Mouse (Mus musculus) gastrocnemius, adult 2 months (tissue): ENCODE results near the gene AI464131. TPM values are rescaled to one million over a fixed set of nuclear protein-coding genes. Genes with fewer than 3 reads are reported as not detected.
"Not testable (repeated sequence)": the region's sequence is repeated elsewhere in the genome, so short reads cannot be mapped to it uniquely, and the experiment has no call there.

Source experiments
- DNase-seq: peaks from one replicate; pipeline ENCODE4 v3.0.0; 2022
- H3K27ac ChIP-seq: fragments of 200-600 bp; 2 replicates; pipeline ENCODE4 v1.8.1; 2022; ENCODE audit warnings: mild to moderate bottlenecking
- H3K4me3 ChIP-seq: fragments of 200-600 bp; 2 replicates; pipeline ENCODE4 v1.8.1; 2022; ENCODE audit warnings: mild to moderate bottlenecking, moderate library complexity
- CTCF ChIP-seq: fragments of 200-600 bp; IDR thresholded peaks from 2 replicates; pipeline ENCODE4 v1.8.1; 2022; ENCODE audit warnings: antibody characterized with exemption, mild to moderate bottlenecking, moderate library complexity
- intact Hi-C: fragments of 180-260 bp; cut with DNase I; formaldehyde crosslinking; loops from one replicate; pipeline ENCODE4 v1.15.1; 2025
- total RNA-seq, 2 experiments: library from RNA; stranded (reverse); gene quantifications; 2 replicates each; pipeline ENCODE4 v1.2.3; 2021

AI464131 gene
- total RNA-seq, 2 experiments from 2014 or later, result 75.0 to 87.5 TPM

- H3K27ac ChIP-seq, result peak within 1 kb of the TSS; percentile 88
- H3K4me3 ChIP-seq, result peak within 1 kb of the TSS; percentile 78
- peak; percentile 99 for DNase-seq
- intact Hi-C loops, result loop anchor here (5.0 kb wide), 2 partner anchors 148 to 188 kb away; no protein-coding TSS in a partner anchor
- no peak for TF ChIP-seq CTCF
These were observed 38.3 kb downstream of the AI464131 start, which contains the start of the genes Kif24 and Nudt2 for GRCm38 (mm10) chr4:41464345-41465286. Kif24 (minus strand) TSS chr4:41464887. Nudt2 (plus strand) TSS chr4:41465151.

- H3K27ac ChIP-seq, intact Hi-C loops: not testable (repeated sequence)
These were observed 39.7 kb downstream of the AI464131 start for GRCm38 (mm10) chr4:41463051-41463738.

GRCm38 (mm10) chr4:41460690-41461089 is 42.2 kb downstream of the AI464131 start:
- intact Hi-C loops, result no loop called here
- TF ChIP-seq CTCF, result no peak
- no peak overlapping the region for H3K4me3 ChIP-seq

More at GRCm38 (mm10) chr4:41463051-41463738, 39.7 kb downstream of the AI464131 start:
- DNase-seq, H3K4me3 ChIP-seq: not testable (repeated sequence)

GRCm38 (mm10) chr4:41447595-41447994 is 55.3 kb downstream of the AI464131 start:
- DNase-seq, result no peak
- no peak overlapping the region for H3K27ac ChIP-seq
- no peak for TF ChIP-seq CTCF
- intact Hi-C loops, result no loop called here
- no peak overlapping the region for H3K4me3 ChIP-seq

More at GRCm38 (mm10) chr4:41460690-41461089, 42.2 kb downstream of the AI464131 start:
- no peak overlapping the region for H3K27ac ChIP-seq
- no peak for DNase-seq

Other genes starting within 250 kb of the AI464131 start
- gene Ubap2, start 227.9 kb downstream of the AI464131 start, total RNA-seq, result 10 to 100 TPM; 96.3 to 96.7 TPM
- 10 to 100 TPM; 27.3 to 28.9 TPM for gene Dcaf12, start 188.2 kb downstream of the AI464131 start, total RNA-seq
- 10 to 100 TPM; 35.7 to 39.2 TPM for gene Ubap1, start 154.1 kb downstream of the AI464131 start, total RNA-seq
- gene Kif24, start 38.2 kb downstream of the AI464131 start, total RNA-seq, result under 1 TPM; 0.31 to 0.33 TPM
- 10 to 100 TPM; 22.7 to 27.6 TPM for gene Nudt2, start 37.9 kb downstream of the AI464131 start, total RNA-seq
- under 1 TPM in 1 of 2 experiments, not detected in 1; 0.67 TPM for gene 1110017D15Rik, start 14.3 kb upstream of the AI464131 start, total RNA-seq
- gene Fam219a, start 66.5 kb upstream of the AI464131 start, total RNA-seq, result 10 to 100 TPM; 18.0 to 24.3 TPM
- under 1 TPM; 0.56 to 0.59 TPM for gene Dnaic1, start 66.7 kb upstream of the AI464131 start, total RNA-seq
- 10 to 100 TPM in 1 of 2 experiments, 1 to 10 TPM in 1; 9.1 to 11.9 TPM for gene Enho, start 137.2 kb upstream of the AI464131 start, total RNA-seq
- 10 to 100 TPM; 27.3 to 55.3 TPM for gene Cntfr, start 194.0 kb upstream of the AI464131 start, total RNA-seq
- gene Il11ra1, start 196.9 kb upstream of the AI464131 start, total RNA-seq, result 10 to 100 TPM; 33.3 to 73.4 TPM
- gene Rpp25l, start 210.5 kb upstream of the AI464131 start, total RNA-seq, result 10 to 100 TPM; 50.1 to 58.4 TPM
- 10 to 100 TPM; 40.6 to 42.4 TPM for gene Dctn3, start 220.1 kb upstream of the AI464131 start, total RNA-seq
- not detected for gene Arid3c, start 228.1 kb upstream of the AI464131 start, total RNA-seq